Mouse (Mus musculus) heart, embryonic 10.5 days (tissue): ENCODE measurements around the gene Dclk2. TPM values are rescaled to one million over a fixed set of nuclear protein-coding genes. Genes with fewer than 3 reads are reported as not detected.

Experiments
- DNase-seq: peaks from one replicate; pipeline ENCODE4 v3.0.0-alpha.2; 2017; ENCODE audit warnings: low spot score
- H3K27ac ChIP-seq: fragments of 300-500 bp; sonication (generic); 2 replicates; pipeline ENCODE4 v1.5.1; 2016; ENCODE audit warnings: mild to moderate bottlenecking
- H3K27me3 ChIP-seq: fragments of 300-500 bp; sonication (generic); 2 replicates; pipeline ENCODE4 v1.6.1; 2016; ENCODE audit warnings: mild to moderate bottlenecking; ENCODE audit not compliant: poor library complexity, insufficient read depth, severe bottlenecking
- H3K36me3 ChIP-seq: fragments of 300-500 bp; sonication (generic); 2 replicates; pipeline ENCODE4 v1.6.1; 2016; ENCODE audit warnings: mild to moderate bottlenecking, moderate library complexity
- H3K4me1 ChIP-seq: fragments of 300-500 bp; sonication (generic); 2 replicates; pipeline ENCODE4 v1.6.1; 2016; ENCODE audit warnings: mild to moderate bottlenecking
- H3K4me3 ChIP-seq: fragments of 300-500 bp; sonication (generic); 2 replicates; pipeline ENCODE4 v1.5.1; 2016; ENCODE audit warnings: mild to moderate bottlenecking, moderate library complexity
- H3K9me3 ChIP-seq: fragments of 300-500 bp; sonication (generic); 2 replicates; pipeline ENCODE4 v1.6.1; 2016; ENCODE audit warnings: mild to moderate bottlenecking, moderate library complexity
- WGBS: fragments of 180-500 bp; shearing (Covaris S2); methylation state at CpG from one replicate; pipeline ENCODE4 v1.1.7; 2016; 5-methylcytosine and 5-hydroxymethylcytosine counted together
- polyA plus RNA-seq: library from polyadenylated mRNA; unstranded; fragments of >200 nt; fragmentation: Nextera tagmentation; extraction: Ambion mirVana; gene quantifications from 2 replicates; pipeline ENCODE4 v1.2.1, GENCODE M21; 2016

The Dclk2 gene
- polyA plus RNA-seq, 1 experiment from 2014 or later, result 3.7 TPM

DNA sequence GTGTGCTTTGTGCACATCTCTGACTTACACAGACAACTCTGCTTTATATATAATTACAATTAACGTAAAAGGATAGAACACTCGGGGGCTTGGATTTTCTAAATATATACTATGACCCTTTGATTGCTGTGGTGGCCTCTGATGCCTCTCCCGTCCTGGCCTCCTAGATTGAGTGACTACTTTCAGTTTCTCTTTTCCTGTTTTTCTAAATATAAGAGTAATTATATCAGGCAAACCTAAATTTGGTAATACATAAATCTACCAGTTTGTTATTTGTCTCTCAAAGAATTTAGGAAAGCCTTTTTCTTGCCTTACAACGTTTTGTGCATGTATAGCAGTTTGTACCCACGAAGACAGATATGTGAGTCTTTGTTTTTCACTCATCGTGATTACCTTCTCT is 161.9 kb downstream of the Dclk2 start:
- H3K27me3 ChIP-seq, result no peaks in the 10 kb centered on the region
- peaks cover 7% of the 10 kb centered on the region; the same call in 1 of the 2 replicates for H3K4me1 ChIP-seq
- H3K27ac ChIP-seq, result 0 out of 2 replicates have a peak overlapping the region, but pooled peaks have one; percentile 42
- no peaks in the 10 kb centered on the region for H3K9me3 ChIP-seq
- H3K36me3 ChIP-seq, result no peaks in the 10 kb centered on the region
- no peak overlapping the region for H3K4me3 ChIP-seq
- 69% methylated on average over 6 of the region's 6 CpGs for WGBS
- DNase-seq, result no peak

DNA sequence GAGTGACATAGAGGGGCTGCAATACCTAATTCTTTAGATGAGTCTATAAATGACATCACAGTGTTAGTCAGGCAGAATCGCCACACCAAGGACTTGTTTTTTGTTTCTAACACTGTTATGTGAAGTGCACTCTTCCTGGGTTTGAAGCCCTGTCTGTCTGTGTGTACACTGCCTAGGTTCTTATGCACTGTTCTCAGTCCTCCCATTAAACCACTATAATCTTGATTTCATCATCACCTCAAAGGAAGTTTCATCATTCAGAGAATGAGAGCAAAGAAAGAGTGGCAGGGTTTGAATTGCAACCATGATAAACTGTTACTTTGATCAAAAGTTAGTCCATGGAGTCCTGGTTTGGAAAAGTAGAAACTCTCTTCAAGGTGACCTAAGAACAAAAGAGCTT is 164.1 kb downstream of the Dclk2 start:
- Histone ChIP-seq H3K9me3 (no peaks in the 10 kb centered on the region), H3K4me3 (no peak overlapping the region), H3K27me3 (no peaks in the 10 kb centered on the region), H3K36me3 (no peaks in the 10 kb centered on the region), H3K27ac (no peak overlapping the region), H3K4me1 (peaks cover 7% of the 10 kb centered on the region; the same call in 1 of the 2 replicates)
- DNase-seq, result no peak
- 74% methylated on average over 1 of the region's 1 CpGs for WGBS

DNA sequence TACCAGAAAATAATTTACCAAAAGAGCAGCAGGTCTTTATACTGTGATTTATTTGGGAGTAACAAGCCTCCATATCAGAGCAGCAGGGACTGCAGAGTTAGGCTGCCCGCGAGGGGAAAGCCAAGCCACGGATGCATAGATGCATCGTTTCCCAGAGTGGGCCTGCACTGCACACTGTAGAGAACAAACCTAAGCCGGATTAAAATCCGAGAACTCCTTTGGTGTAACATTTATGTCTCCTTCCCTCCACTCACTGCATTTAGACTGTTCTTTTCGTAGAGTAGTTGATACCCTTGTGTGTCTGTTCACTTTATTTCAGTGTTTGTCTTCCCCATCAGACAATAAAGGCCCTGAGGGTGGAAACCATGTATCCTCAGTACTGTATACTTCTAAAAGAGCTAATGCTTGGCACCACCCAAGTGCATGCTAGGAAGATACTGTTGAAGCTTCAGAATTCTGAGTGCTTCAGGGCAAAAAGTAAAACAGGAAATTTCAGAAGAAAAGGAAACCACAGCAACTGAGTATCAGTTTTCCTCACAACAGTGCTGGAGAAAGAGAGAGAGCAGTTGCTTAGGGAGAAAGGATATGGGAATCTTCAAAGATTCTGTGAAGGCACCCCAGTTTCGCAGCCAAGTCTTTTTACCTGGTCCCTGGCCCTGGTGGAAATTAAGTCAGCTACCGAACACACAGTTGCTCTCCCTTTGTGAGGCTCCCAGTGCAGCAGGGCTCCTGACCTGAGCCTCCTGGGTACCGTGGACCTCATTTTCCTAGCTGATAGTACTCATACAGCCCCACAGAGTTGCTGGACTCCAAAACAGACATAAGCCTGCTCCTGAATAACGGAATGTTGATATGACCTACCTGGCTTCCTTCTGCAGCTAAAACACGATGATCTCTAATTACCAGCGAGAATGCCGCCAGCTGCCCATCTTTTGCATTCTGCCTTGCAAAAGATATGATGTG is 165.8 kb downstream of the Dclk2 start:
- H3K27ac ChIP-seq, result no peak overlapping the region
- WGBS, result 77% methylated on average over 14 of the region's 14 CpGs
- H3K9me3 ChIP-seq, result no peaks in the 10 kb centered on the region
- peaks cover 2% of the 10 kb centered on the region; the same call in 1 of the 2 replicates for H3K4me1 ChIP-seq
- H3K27me3 ChIP-seq, result no peaks in the 10 kb centered on the region
- H3K4me3 ChIP-seq, result no peak overlapping the region
- no peaks in the 10 kb centered on the region for H3K36me3 ChIP-seq
- DNase-seq, result no peak

DNA sequence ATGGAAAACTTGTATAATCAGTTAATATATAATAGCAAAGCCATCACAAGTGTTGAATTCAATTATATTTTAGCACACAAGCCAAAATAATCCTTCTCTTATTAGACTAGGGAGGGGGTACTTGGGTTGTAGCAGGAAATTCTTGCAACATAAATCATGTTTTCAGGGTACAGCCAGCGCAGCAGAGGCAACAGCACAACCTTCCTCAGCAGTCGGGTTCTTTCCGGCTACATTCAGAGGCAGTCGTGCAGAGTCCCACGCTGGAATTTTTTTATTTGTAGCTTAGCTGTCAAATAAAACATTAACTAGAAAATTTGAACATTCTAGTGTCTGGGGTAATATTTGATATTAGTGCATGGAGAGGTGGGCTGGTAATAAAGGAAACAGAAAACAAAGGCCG is 166.5 kb downstream of the Dclk2 start:
- Histone ChIP-seq H3K27me3 (no peaks in the 10 kb centered on the region), H3K36me3 (no peaks in the 10 kb centered on the region), H3K4me3 (no peak overlapping the region), H3K9me3 (no peaks in the 10 kb centered on the region), H3K27ac (no peak overlapping the region), H3K4me1 (no peaks in the 10 kb centered on the region)
- DNase-seq, result no peak
- 74% methylated on average over 6 of the region's 6 CpGs for WGBS

DNA sequence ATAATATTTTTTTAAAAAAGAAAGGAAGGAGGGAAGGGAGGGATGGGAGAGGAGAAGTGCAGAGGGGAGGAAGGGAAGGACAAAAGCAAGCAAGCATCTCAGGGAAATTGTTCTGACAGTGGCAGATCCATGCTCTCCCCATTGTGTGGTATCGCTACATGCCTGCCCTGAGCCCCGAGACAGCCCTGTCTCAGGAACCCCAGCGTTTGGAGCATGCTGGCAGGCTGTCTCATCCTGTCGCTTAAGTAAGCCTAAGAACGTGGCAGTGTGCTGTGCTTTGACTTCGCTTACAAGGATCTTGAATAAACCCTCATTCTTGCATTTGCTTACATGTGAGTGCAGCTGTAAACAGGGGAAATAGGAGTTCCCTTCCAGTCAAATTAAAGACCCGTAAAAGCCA is 170.0 kb downstream of the Dclk2 start:
- no peak overlapping the region for H3K4me3 ChIP-seq
- H3K9me3 ChIP-seq, result no peaks in the 10 kb centered on the region
- H3K27ac ChIP-seq, result no peak overlapping the region
- DNase-seq, result no peak
- 54% methylated on average over 7 of the region's 7 CpGs for WGBS
- H3K36me3 ChIP-seq, result no peaks in the 10 kb centered on the region
- H3K27me3 ChIP-seq, result no peaks in the 10 kb centered on the region
- H3K4me1 ChIP-seq, result no peaks in the 10 kb centered on the region

DNA sequence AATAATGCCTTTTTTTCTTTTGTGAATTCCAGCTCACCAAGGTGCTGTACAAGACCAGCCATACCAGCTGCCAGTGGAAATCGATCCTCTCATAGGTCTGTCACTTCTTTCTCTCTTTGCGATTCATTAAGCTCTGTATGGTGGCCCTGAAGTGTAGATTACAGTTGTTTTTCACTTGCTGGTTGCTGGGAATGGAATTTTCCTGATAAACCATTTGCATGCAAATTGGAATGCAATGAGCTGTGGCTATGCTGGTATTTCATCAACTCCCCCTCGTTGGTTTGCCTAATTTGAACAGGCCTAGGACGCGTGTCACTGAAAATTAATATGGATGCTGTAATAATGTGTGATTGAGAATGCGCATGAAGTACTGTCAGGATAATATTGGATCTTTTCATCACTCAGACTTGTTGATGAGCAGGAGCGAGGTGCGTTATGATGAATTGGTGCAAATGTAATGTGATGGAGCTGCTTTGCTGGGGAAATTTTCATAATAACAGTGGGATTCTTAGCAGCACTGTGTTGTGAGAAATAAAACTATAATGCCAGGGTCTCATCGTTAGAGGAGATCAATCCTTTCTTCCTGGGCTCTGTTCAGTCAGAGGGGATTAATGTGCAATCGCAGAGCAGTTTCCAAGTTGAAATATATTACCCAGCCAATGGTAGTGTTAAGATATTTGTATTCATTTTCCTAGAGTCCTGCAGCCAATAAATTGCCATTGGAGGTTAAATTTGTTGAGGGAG is 174.7 kb downstream of the Dclk2 start:
- Histone ChIP-seq H3K4me1 (no peaks in the 10 kb centered on the region), H3K27me3 (no peaks in the 10 kb centered on the region), H3K36me3 (no peaks in the 10 kb centered on the region), H3K9me3 (no peaks in the 10 kb centered on the region), H3K4me3 (no peak overlapping the region), H3K27ac (no peak overlapping the region)
- WGBS, result 70% methylated on average over 10 of the region's 10 CpGs
- no peak for DNase-seq

DNA sequence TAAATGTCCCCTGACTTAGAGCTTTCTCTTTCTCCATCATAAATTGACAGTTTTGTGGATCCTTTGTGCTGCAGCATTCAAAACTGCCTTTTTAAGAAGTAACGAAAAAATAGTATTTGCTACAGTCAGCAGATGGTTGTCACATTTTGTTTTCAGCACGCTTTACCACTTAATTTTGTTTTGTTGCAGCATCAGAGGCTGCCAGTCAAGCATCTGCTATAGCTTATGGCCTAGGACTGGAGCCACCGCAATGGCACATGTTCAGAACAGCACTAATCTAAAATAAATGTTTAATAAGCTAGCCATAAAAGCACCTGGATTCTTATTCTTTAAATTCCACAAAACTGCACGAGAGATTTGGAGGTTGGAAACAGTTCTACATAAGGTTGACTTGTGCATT is 175.3 kb downstream of the Dclk2 start:
- Histone ChIP-seq H3K4me1 (no peaks in the 10 kb centered on the region), H3K27me3 (no peaks in the 10 kb centered on the region), H3K36me3 (no peaks in the 10 kb centered on the region), H3K27ac (no peak overlapping the region), H3K4me3 (no peak overlapping the region), H3K9me3 (no peaks in the 10 kb centered on the region)
- WGBS, result 75% methylated on average over 4 of the region's 4 CpGs
- DNase-seq, result no peak

DNA sequence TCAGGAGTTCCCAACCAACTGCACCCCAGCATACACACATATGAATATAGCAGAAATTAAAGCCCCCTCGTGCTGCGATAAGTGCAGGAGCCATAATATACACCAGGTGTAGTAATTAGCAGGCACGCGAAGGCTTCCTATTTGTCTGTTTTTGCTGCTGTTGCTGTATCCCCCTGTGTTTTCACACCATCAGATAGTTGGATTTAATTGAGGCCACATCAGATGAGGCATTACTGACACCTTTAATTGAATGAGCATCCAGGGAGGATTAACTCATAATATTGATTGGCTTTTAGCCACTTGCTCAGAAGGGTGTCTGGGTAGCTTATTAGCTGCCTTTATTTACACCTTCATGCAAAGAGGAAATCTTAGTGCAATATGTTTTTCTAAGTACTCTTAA is 180.9 kb downstream of the Dclk2 start:
- Histone ChIP-seq H3K36me3 (no peaks in the 10 kb centered on the region), H3K27ac (no peak overlapping the region)
- WGBS, result 86% methylated on average over 4 of the region's 4 CpGs

DNA sequence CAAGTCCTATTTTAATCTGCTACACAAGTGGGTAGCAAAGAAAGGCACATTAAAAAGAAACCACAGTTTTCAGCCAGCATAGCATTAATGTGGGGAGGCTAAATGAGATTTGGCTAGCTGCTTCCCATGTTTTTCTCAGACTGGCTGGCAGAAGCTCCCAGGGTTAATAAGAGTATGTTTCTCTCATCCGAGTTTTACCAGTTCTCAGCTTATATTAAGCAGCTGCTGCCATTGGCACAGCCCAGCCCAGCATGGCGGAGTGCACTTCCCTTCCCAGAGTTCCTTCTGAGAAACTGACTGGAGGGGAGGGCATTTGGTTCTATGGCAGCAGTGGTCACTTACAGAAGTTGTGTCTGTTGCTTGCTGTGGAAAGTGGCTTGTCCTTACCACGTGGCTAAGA is 181.8 kb downstream of the Dclk2 start:
- no peaks in the 10 kb centered on the region for H3K27me3 ChIP-seq
- DNase-seq, result no peak
- 76% methylated on average over 3 of the region's 3 CpGs for WGBS
- H3K4me1 ChIP-seq, result no peaks in the 10 kb centered on the region
- no peak overlapping the region for H3K27ac ChIP-seq
- no peak overlapping the region for H3K4me3 ChIP-seq
- no peaks in the 10 kb centered on the region for H3K9me3 ChIP-seq
- no peaks in the 10 kb centered on the region for H3K36me3 ChIP-seq

More for the DNA sequence above, 180.9 kb downstream of the Dclk2 start:
- Histone ChIP-seq H3K27me3 (no peaks in the 10 kb centered on the region), H3K9me3 (no peaks in the 10 kb centered on the region), H3K4me1 (no peaks in the 10 kb centered on the region), H3K4me3 (no peak overlapping the region)
- DNase-seq, result no peak

Other genes starting within 250 kb of the Dclk2 start
- gene Cd1d1, start 78.6 kb upstream of the Dclk2 start, polyA plus RNA-seq, result 24.7 and 29.7 TPM in 2 replicates